Mouse (Mus musculus) neural tube, embryonic 13.5 days (tissue): ENCODE data around the gene Chpf. TPM values are rescaled to one million over a fixed set of nuclear protein-coding genes. Genes with fewer than 3 reads are reported as not detected.

Experiments
- ATAC-seq: fragments of 200-750 bp; cut with Nextera tagmentation; 2 replicates; pipeline ENCODE4 v1.8.0; 2017; ENCODE audit warnings: low read depth, mild to moderate bottlenecking, moderate TSS enrichment, moderate library complexity
- H3K27ac ChIP-seq: fragments of 300-500 bp; sonication (generic); replicated peaks from 2 replicates; pipeline ENCODE4 v1.5.1; 2015; ENCODE audit warnings: moderate library complexity, mild to moderate bottlenecking, inconsistent platforms
- H3K27me3 ChIP-seq: fragments of 300-500 bp; sonication (generic); 2 replicates; pipeline ENCODE4 v1.6.1; 2015; ENCODE audit warnings: mild to moderate bottlenecking, inconsistent platforms
- H3K36me3 ChIP-seq: fragments of 300-500 bp; sonication (generic); 2 replicates; pipeline ENCODE4 v1.6.1; 2015; ENCODE audit warnings: mild to moderate bottlenecking, inconsistent platforms
- H3K4me1 ChIP-seq: fragments of 300-500 bp; sonication (generic); replicated peaks from 2 replicates; pipeline ENCODE4 v1.6.1; 2015; ENCODE audit warnings: inconsistent platforms
- H3K4me2 ChIP-seq: fragments of 300-500 bp; sonication (generic); 2 replicates; pipeline ENCODE4 v1.6.1; 2015; ENCODE audit warnings: inconsistent platforms, mild to moderate bottlenecking, moderate library complexity
- H3K4me3 ChIP-seq: fragments of 300-500 bp; sonication (generic); 2 replicates; pipeline ENCODE4 v1.5.1; 2015; ENCODE audit warnings: mild to moderate bottlenecking, inconsistent platforms
- H3K9ac ChIP-seq: fragments of 300-500 bp; sonication (generic); 2 replicates; pipeline ENCODE4 v1.6.1; 2015; ENCODE audit warnings: moderate library complexity, mild to moderate bottlenecking, inconsistent platforms
- H3K9me3 ChIP-seq: fragments of 300-500 bp; sonication (generic); 2 replicates; pipeline ENCODE4 v1.6.1; 2016; ENCODE audit warnings: inconsistent platforms
- WGBS: fragments of 180-500 bp; shearing (Covaris S2); methylation state at CpG from one replicate; pipeline ENCODE4 v1.1.7; 2015; 5-methylcytosine and 5-hydroxymethylcytosine counted together
- polyA plus RNA-seq: library from polyadenylated mRNA; unstranded; fragments of >200 nt; fragmentation: Nextera tagmentation; extraction: Ambion mirVana; gene quantifications from 2 replicates; pipeline ENCODE4 v1.2.1, GENCODE M21; 2015

Chpf gene
- polyA plus RNA-seq, 1 experiment from 2014 or later: 41.0 TPM

GRCm38 (mm10) chr1:75492579-75493170 is 13.6 kb upstream of the Chpf start:
- peaks cover 51% of the 10 kb centered on the region for H3K27me3 ChIP-seq
- H3K4me2 ChIP-seq: no peak overlapping the region
- no peak overlapping the region for H3K4me3 ChIP-seq
- H3K9ac ChIP-seq: no peak overlapping the region
- peaks cover 32% of the 10 kb centered on the region for H3K36me3 ChIP-seq
- ATAC-seq: no peak
- no peak overlapping the region for H3K27ac ChIP-seq
- no peaks in the 10 kb centered on the region for H3K9me3 ChIP-seq
- WGBS: 44% methylated on average over 24 of the region's 24 CpGs
- H3K4me1 ChIP-seq: peaks cover 14% of the 10 kb centered on the region

- H3K27ac ChIP-seq: no peak overlapping the region
- ATAC-seq: no peak
- WGBS: 87% methylated on average over 34 of the region's 34 CpGs
- H3K4me3 ChIP-seq: no peak overlapping the region
- H3K9me3 ChIP-seq: no peaks in the 10 kb centered on the region
- H3K36me3 ChIP-seq: peaks cover 23% of the 10 kb centered on the region
- H3K4me2 ChIP-seq: no peak overlapping the region
- H3K9ac ChIP-seq: no peak overlapping the region
- peaks cover 68% of the 10 kb centered on the region for H3K27me3 ChIP-seq
- peaks cover 28% of the 10 kb centered on the region for H3K4me1 ChIP-seq
Measured at GRCm38 (mm10) chr1:75490785-75491551, 11.9 kb upstream of the Chpf start.

GRCm38 (mm10) chr1:75487405-75488161 is 8.5 kb upstream of the Chpf start:
- peak overlapping the region; percentile 45 for H3K4me3 ChIP-seq
- ATAC-seq: peak; percentile 66
- WGBS: under 1% methylated on average over 62 of the region's 62 CpGs
- H3K27me3 ChIP-seq: peaks cover 91% of the 10 kb centered on the region
- peak overlapping the region; percentile 82 for H3K4me2 ChIP-seq
- no peak overlapping the region for H3K27ac ChIP-seq
- peaks cover 55% of the 10 kb centered on the region for H3K36me3 ChIP-seq
- H3K4me1 ChIP-seq: peaks cover 27% of the 10 kb centered on the region
- H3K9me3 ChIP-seq: no peaks in the 10 kb centered on the region
- H3K9ac ChIP-seq: peak overlapping the region; percentile 62

- H3K4me1 ChIP-seq: peaks cover 30% of the 10 kb centered on the region
- H3K27ac ChIP-seq: no peak overlapping the region
- peak overlapping the region; percentile 62; the same call in 1 of the 2 replicates for H3K9ac ChIP-seq
- peak overlapping the region; percentile 45 for H3K4me3 ChIP-seq
- H3K36me3 ChIP-seq: peaks cover 57% of the 10 kb centered on the region
- ATAC-seq: no peak; the same call in 1 of the 2 replicates
- H3K27me3 ChIP-seq: peaks cover 91% of the 10 kb centered on the region
- H3K9me3 ChIP-seq: no peaks in the 10 kb centered on the region
- peak overlapping the region; percentile 82 for H3K4me2 ChIP-seq
- under 1% methylated on average over 13 of the region's 13 CpGs for WGBS
Measured at GRCm38 (mm10) chr1:75487040-75487404, 7.9 kb upstream of the Chpf start.

- no peaks in the 10 kb centered on the region for H3K9me3 ChIP-seq
- H3K4me2 ChIP-seq: peak overlapping the region; percentile 82
- H3K36me3 ChIP-seq: peaks cover 57% of the 10 kb centered on the region
- H3K4me1 ChIP-seq: peaks cover 31% of the 10 kb centered on the region
- 0 out of 2 replicates have a peak, but pooled peaks have one; percentile 2 for ATAC-seq
- no peak overlapping the region for H3K9ac ChIP-seq
- H3K27ac ChIP-seq: no peak overlapping the region
- WGBS: 6% methylated on average over 24 of the region's 24 CpGs
- peaks cover 88% of the 10 kb centered on the region for H3K27me3 ChIP-seq
- H3K4me3 ChIP-seq: peak overlapping the region; percentile 45; the same call in 1 of the 2 replicates
Measured at GRCm38 (mm10) chr1:75486561-75486960, 7.5 kb upstream of the Chpf start.

- H3K4me1 ChIP-seq: peaks cover 52% of the 10 kb centered on the region
- peaks cover 48% of the 10 kb centered on the region for H3K36me3 ChIP-seq
- peak overlapping the region; percentile 92 for H3K9ac ChIP-seq
- peak overlapping the region; percentile 93 for H3K4me3 ChIP-seq
- ATAC-seq: no peak
- WGBS: 83% methylated on average over 7 of the region's 7 CpGs
- H3K27ac ChIP-seq: no peak overlapping the region
- H3K4me2 ChIP-seq: peak overlapping the region; percentile 80
- peaks cover 47% of the 10 kb centered on the region for H3K27me3 ChIP-seq
- no peaks in the 10 kb centered on the region for H3K9me3 ChIP-seq
Measured at GRCm38 (mm10) chr1:75480735-75481134, 1.6 kb upstream of the Chpf start.

- Histone ChIP-seq H3K27me3 (peaks cover 40% of the 10 kb centered on the region), H3K4me2 (peak overlapping the region; percentile 80), H3K9me3 (no peaks in the 10 kb centered on the region), H3K27ac (peak overlapping the region; percentile 86), H3K4me1 (peaks cover 52% of the 10 kb centered on the region), H3K9ac (peak overlapping the region; percentile 92), H3K4me3 (peak overlapping the region; percentile 93), H3K36me3 (peaks cover 48% of the 10 kb centered on the region)
- WGBS: 19% methylated on average over 13 of the region's 13 CpGs
- no peak for ATAC-seq
Measured at GRCm38 (mm10) chr1:75480036-75480435, 929 bp upstream of the Chpf start.

GRCm38 (mm10) chr1:75479635-75479989 is 505 bp upstream of the Chpf start:
- Histone ChIP-seq H3K9me3 (no peaks in the 10 kb centered on the region), H3K27ac (peak overlapping the region; percentile 86), H3K27me3 (peaks cover 36% of the 10 kb centered on the region), H3K4me3 (peak overlapping the region; percentile 93), H3K4me1 (peaks cover 53% of the 10 kb centered on the region), H3K4me2 (peak overlapping the region; percentile 80), H3K9ac (peak overlapping the region; percentile 92), H3K36me3 (peaks cover 48% of the 10 kb centered on the region)
- no peak for ATAC-seq
- WGBS: 2% methylated on average over 24 of the region's 24 CpGs

- ATAC-seq: no peak
- H3K9ac ChIP-seq: peak overlapping the region; percentile 92
- H3K27ac ChIP-seq: peak overlapping the region; percentile 86
- H3K36me3 ChIP-seq: peaks cover 50% of the 10 kb centered on the region
- WGBS: 0% methylated on average over 11 of the region's 25 CpGs
- peaks cover 60% of the 10 kb centered on the region for H3K4me1 ChIP-seq
- H3K4me2 ChIP-seq: peak overlapping the region; percentile 80
- H3K27me3 ChIP-seq: peaks cover 25% of the 10 kb centered on the region
- H3K4me3 ChIP-seq: peak overlapping the region; percentile 93
- no peaks in the 10 kb centered on the region for H3K9me3 ChIP-seq
Measured at GRCm38 (mm10) chr1:75478497-75478896, 610 bp downstream of the Chpf start.

GRCm38 (mm10) chr1:75477966-75478290 is 1.2 kb downstream of the Chpf start:
- Histone ChIP-seq H3K27ac (no peak overlapping the region), H3K4me2 (peak overlapping the region; percentile 80), H3K9me3 (no peaks in the 10 kb centered on the region), H3K9ac (peak overlapping the region; percentile 92), H3K4me3 (peak overlapping the region; percentile 93), H3K4me1 (peaks cover 61% of the 10 kb centered on the region), H3K27me3 (peaks cover 19% of the 10 kb centered on the region), H3K36me3 (peaks cover 50% of the 10 kb centered on the region)
- WGBS: 54% methylated on average over 3 of the region's 3 CpGs
- ATAC-seq: no peak

- peak overlapping the region; percentile 93 for H3K4me3 ChIP-seq
- H3K4me1 ChIP-seq: peaks cover 56% of the 10 kb centered on the region
- peaks cover 14% of the 10 kb centered on the region for H3K27me3 ChIP-seq
- WGBS: 12% methylated on average over 35 of the region's 35 CpGs
- H3K36me3 ChIP-seq: peaks cover 50% of the 10 kb centered on the region
- H3K9ac ChIP-seq: peak overlapping the region; percentile 92; the same call in 1 of the 2 replicates
- H3K4me2 ChIP-seq: peak overlapping the region; percentile 80
- no peak overlapping the region for H3K27ac ChIP-seq
- ATAC-seq: peak; percentile 0; the same call in 1 of the 2 replicates
- no peaks in the 10 kb centered on the region for H3K9me3 ChIP-seq
Measured at GRCm38 (mm10) chr1:75477264-75477965, 1.7 kb downstream of the Chpf start.
